Mouse (Mus musculus) heart, adult 2 months (tissue): ENCODE measurements around the gene Prrt2. TPM values are rescaled to one million over a fixed set of nuclear protein-coding genes. Genes with fewer than 3 reads are reported as not detected.

Experiments used
- DNase-seq, 2 experiments: peaks; one replicate each; pipeline ENCODE4 v3.0.0; 2021
- H3K27ac ChIP-seq: fragments of 200-600 bp; 2 replicates; pipeline ENCODE4 v1.8.1; 2022
- H3K27me3 ChIP-seq: fragments of 200-500 bp; 2 replicates; pipeline ENCODE4 v1.6.1; 2012; ENCODE audit warnings: mild to moderate bottlenecking, low read length, inconsistent platforms, mixed read lengths; ENCODE audit not compliant: control insufficient read depth, insufficient read depth
- H3K36me3 ChIP-seq: fragments of 200-500 bp; 2 replicates; pipeline ENCODE4 v1.6.1; 2012; ENCODE audit warnings: low read length, inconsistent platforms; ENCODE audit not compliant: control insufficient read depth, insufficient read depth
- H3K4me1 ChIP-seq: fragments of 200-500 bp; 2 replicates; pipeline ENCODE4 v1.6.1; 2011; ENCODE audit warnings: low read length; ENCODE audit not compliant: control insufficient read depth, insufficient read depth
- H3K4me3 ChIP-seq: fragments of 200-600 bp; 2 replicates; pipeline ENCODE4 v1.8.1; 2022
- H3K79me2 ChIP-seq: fragments of 200-500 bp; replicated peaks from 2 replicates; pipeline ENCODE4 v1.6.1; 2012; ENCODE audit warnings: mild to moderate bottlenecking, inconsistent platforms, low read length, moderate library complexity, mixed read lengths; ENCODE audit not compliant: control insufficient read depth, insufficient read depth
- H3K9ac ChIP-seq: fragments of 200-500 bp; 2 replicates; pipeline ENCODE4 v1.6.1; 2012; ENCODE audit warnings: low read depth, mild to moderate bottlenecking, control low read depth, inconsistent platforms, low read length, mixed read lengths
- CTCF ChIP-seq: fragments of 200-600 bp; IDR thresholded peaks from 2 replicates; pipeline ENCODE4 v1.8.1; 2022; ENCODE audit warnings: antibody characterized with exemption, mild to moderate bottlenecking, moderate library complexity
- EP300 ChIP-seq: fragments of 200-500 bp; IDR thresholded peaks from 2 replicates; pipeline ENCODE4 v1.6.1; 2011; ENCODE audit warnings: low read depth, low read length, control low read depth; ENCODE audit not compliant: insufficient read depth
- POLR2A ChIP-seq: fragments of 200-500 bp; IDR thresholded peaks from 2 replicates; pipeline ENCODE4 v1.6.1; 2011; ENCODE audit warnings: mild to moderate bottlenecking, low read depth, low read length, control low read depth; ENCODE audit not compliant: insufficient read depth
- WGBS: fragments of 180-500 bp; shearing (Covaris S2); methylation state at CpG from one replicate; pipeline ENCODE4 v1.1.7; 2018; 5-methylcytosine and 5-hydroxymethylcytosine counted together
- intact Hi-C: fragments of 180-260 bp; cut with DNase I; formaldehyde crosslinking; loops from one replicate; pipeline ENCODE4 v1.15.1; 2025
- polyA plus RNA-seq: library from polyadenylated mRNA; depleted of rRNA; stranded (reverse); fragments of >200 nt; gene quantifications from 2 replicates; pipeline ENCODE4 v1.2.3, GENCODE M21; 2012
- total RNA-seq, 2 experiments: library from RNA; stranded (reverse); gene quantifications; 2 replicates each; pipeline ENCODE4 v1.2.3; 2021

The Prrt2 gene
- total and polyA plus RNA-seq, 3 experiments: 0.63 to 5.7 (median 0.77) TPM

- no peaks in the 10 kb centered on the region for H3K27me3 ChIP-seq
- peaks cover 4% of the 10 kb centered on the region; the same call in 1 of the 2 replicates for H3K36me3 ChIP-seq
- intact Hi-C loops: no loop called here
- H3K4me1 ChIP-seq: peaks cover 8% of the 10 kb centered on the region
- H3K27ac ChIP-seq: no peak overlapping the region
- WGBS: 76% methylated on average over 5 of the region's 5 CpGs
- H3K79me2 ChIP-seq: no peaks in the 10 kb centered on the region
- H3K4me3 ChIP-seq: no peak overlapping the region
- DNase-seq: no peak
- H3K9ac ChIP-seq: no peak overlapping the region
- no peak for TF ChIP-seq POLR2A
- TF ChIP-seq EP300: no peak
- no peak for TF ChIP-seq CTCF
These were observed 17.4 kb downstream of the Prrt2 start for GRCm38 (mm10) chr7:127003620-127004019.

- 62% methylated on average over 10 of the region's 10 CpGs for whole genome bisulfite sequencing
- no peak for TF ChIP-seq CTCF
- no peak for TF ChIP-seq POLR2A
- TF ChIP-seq EP300: no peak
- H3K4me1 ChIP-seq: no peaks in the 10 kb centered on the region; the same call in 1 of the 2 replicates
- no peak overlapping the region for H3K4me3 ChIP-seq
- H3K36me3 ChIP-seq: no peaks in the 10 kb centered on the region
- no peak for DNase-seq
- H3K27ac ChIP-seq: no peak overlapping the region
- intact Hi-C loops: no loop called here
- no peaks in the 10 kb centered on the region for H3K79me2 ChIP-seq
- H3K9ac ChIP-seq: no peak overlapping the region
- H3K27me3 ChIP-seq: no peaks in the 10 kb centered on the region
These were observed 21.4 kb downstream of the Prrt2 start for GRCm38 (mm10) chr7:126999568-126999967.

- no peaks in the 10 kb centered on the region for H3K4me1 ChIP-seq
- H3K36me3 ChIP-seq: no peaks in the 10 kb centered on the region
- WGBS: 89% methylated on average over 4 of the region's 4 CpGs
- TF ChIP-seq POLR2A: no peak
- peak; percentile 54 for TF ChIP-seq CTCF
- intact Hi-C loops: no loop called here
- no peaks in the 10 kb centered on the region for H3K79me2 ChIP-seq
- no peak overlapping the region for H3K4me3 ChIP-seq
- no peak overlapping the region for H3K27ac ChIP-seq
- no peak overlapping the region for H3K9ac ChIP-seq
- no peak for DNase-seq
- H3K27me3 ChIP-seq: no peaks in the 10 kb centered on the region
These were observed 24.6 kb downstream of the Prrt2 start for GRCm38 (mm10) chr7:126996449-126996848.

- Histone ChIP-seq H3K27ac (no peak overlapping the region), H3K4me3 (no peak overlapping the region), H3K79me2 (no peaks in the 10 kb centered on the region), H3K4me1 (no peaks in the 10 kb centered on the region), H3K36me3 (no peaks in the 10 kb centered on the region), H3K9ac (no peak overlapping the region), H3K27me3 (no peaks in the 10 kb centered on the region)
- no peak for TF ChIP-seq POLR2A
- no peak for TF ChIP-seq CTCF
- no peak for TF ChIP-seq EP300
- no peak for DNase-seq
- intact Hi-C loops: no loop called here
- WGBS: 84% methylated on average over 8 of the region's 8 CpGs
These were observed 32.2 kb downstream of the Prrt2 start for GRCm38 (mm10) chr7:126988816-126989215.

GRCm38 (mm10) chr7:126986319-126986718 lies 34.7 kb downstream of the Prrt2 start:
- TF ChIP-seq POLR2A: no peak
- TF ChIP-seq EP300: 0 out of 2 replicates have a peak, but pooled peaks have one; percentile 6
- peak; percentile 73 for TF ChIP-seq CTCF
- no peaks in the 10 kb centered on the region for H3K27me3 ChIP-seq
- 45% methylated on average over 9 of the region's 9 CpGs for WGBS
- intact Hi-C loops: loop anchor here (2.0 kb wide), 1 partner anchor 118 kb away; no protein-coding TSS in a partner anchor
- no peaks in the 10 kb centered on the region for H3K79me2 ChIP-seq
- peak; percentile 45 to 48 for DNase-seq
- no peaks in the 10 kb centered on the region for H3K4me1 ChIP-seq
- H3K4me3 ChIP-seq: no peak overlapping the region
- H3K36me3 ChIP-seq: no peaks in the 10 kb centered on the region
- no peak overlapping the region for H3K27ac ChIP-seq
- no peak overlapping the region for H3K9ac ChIP-seq

GRCm38 (mm10) chr7:126984667-126985444 lies 36.2 kb downstream of the Prrt2 start:
- intact Hi-C loops: no loop called here
- TF ChIP-seq CTCF: no peak
- no peak for TF ChIP-seq POLR2A
- TF ChIP-seq EP300: no peak
- no peaks in the 10 kb centered on the region for H3K4me1 ChIP-seq
- H3K36me3 ChIP-seq: no peaks in the 10 kb centered on the region
- no peak overlapping the region for H3K27ac ChIP-seq
- no peak overlapping the region for H3K4me3 ChIP-seq
- no peaks in the 10 kb centered on the region for H3K27me3 ChIP-seq
- no peaks in the 10 kb centered on the region for H3K79me2 ChIP-seq
- 59% methylated on average over 10 of the region's 10 CpGs for WGBS
- no peak overlapping the region for H3K9ac ChIP-seq
- DNase-seq: no peak
